Mouse (Mus musculus) frontal cortex, adult 2 months (tissue): ENCODE data around the gene Pitpnb. TPM values are rescaled to one million over a fixed set of nuclear protein-coding genes. Genes with fewer than 3 reads are reported as not detected.

Source experiments
- polyA plus RNA-seq: library from polyadenylated mRNA; depleted of rRNA; stranded (reverse); fragments of >200 nt; gene quantifications from 2 replicates; pipeline ENCODE4 v1.2.3, GENCODE M21; 2012; rRNA removed

The Pitpnb gene
- polyA plus RNA-seq, 1 experiment = 68.4 TPM

Other genes with a start within 250 kb of the Pitpnb start
- 11.9 and 12.7 TPM in 2 replicates for gene Mn1, start 86.6 kb downstream of the Pitpnb start, polyA plus RNA-seq